Mouse (Mus musculus) T-helper 2 cell (primary cell): ENCODE measurements around the gene Eps8.
"Not testable (repeated sequence)": the region's sequence is repeated elsewhere in the genome, so short reads cannot be mapped to it uniquely, and the experiment has no call there.

Source experiments
- in situ Hi-C: fragments of 300-600 bp; cut with MboI, MseI; formaldehyde crosslinking; loops from one replicate; pipeline ENCODE4 v1.15.1; 2025; ENCODE audit warnings: high pct_unique_total_duplicates

Gene Eps8

GRCm38 (mm10) chr6:137487443-137487842 lies 167.2 kb downstream of the Eps8 start:
- in situ Hi-C loops, result loop anchor here (5.0 kb wide), 1 partner anchor 90 kb away; no protein-coding TSS in a partner anchor

- in situ Hi-C loops, result no loop called here
These were observed 171.8 kb downstream of the Eps8 start for GRCm38 (mm10) chr6:137482891-137483290.

- in situ Hi-C loops, result not testable (repeated sequence)
These were observed 179.0 kb downstream of the Eps8 start for GRCm38 (mm10) chr6:137475695-137476094.

- in situ Hi-C loops, result no loop called here
These were observed 181.2 kb downstream of the Eps8 start for GRCm38 (mm10) chr6:137473433-137473832.

- in situ Hi-C loops, result no loop called here
These were observed 182.5 kb downstream of the Eps8 start for GRCm38 (mm10) chr6:137472129-137472528.

- in situ Hi-C loops, result no loop called here
These were observed 183.6 kb downstream of the Eps8 start for GRCm38 (mm10) chr6:137470901-137471598.

- in situ Hi-C loops, result no loop called here
These were observed 185.1 kb downstream of the Eps8 start for GRCm38 (mm10) chr6:137469541-137469940.

GRCm38 (mm10) chr6:137467696-137468095 lies 187.0 kb downstream of the Eps8 start:
- in situ Hi-C loops, result no loop called here

- in situ Hi-C loops, result no loop called here
These were observed 188.4 kb downstream of the Eps8 start for GRCm38 (mm10) chr6:137466256-137466655.

- in situ Hi-C loops, result no loop called here
These were observed 189.4 kb downstream of the Eps8 start for GRCm38 (mm10) chr6:137465253-137465652.

GRCm38 (mm10) chr6:137463771-137464170 lies 190.9 kb downstream of the Eps8 start:
- in situ Hi-C loops, result loop anchor here (5.0 kb wide), 1 partner anchor 199 kb away; no protein-coding TSS in a partner anchor

GRCm38 (mm10) chr6:137458136-137458535 lies 196.5 kb downstream of the Eps8 start:
- in situ Hi-C loops, result no loop called here

- in situ Hi-C loops, result no loop called here
These were observed 197.5 kb downstream of the Eps8 start for GRCm38 (mm10) chr6:137457210-137457609.

GRCm38 (mm10) chr6:137456064-137456463 lies 198.6 kb downstream of the Eps8 start:
- in situ Hi-C loops, result no loop called here

GRCm38 (mm10) chr6:137455537-137456041 lies 199.1 kb downstream of the Eps8 start:
- in situ Hi-C loops, result no loop called here

- in situ Hi-C loops, result not testable (repeated sequence)
These were observed 208.6 kb downstream of the Eps8 start for GRCm38 (mm10) chr6:137446116-137446515.

- in situ Hi-C loops, result no loop called here
These were observed 211.6 kb downstream of the Eps8 start for GRCm38 (mm10) chr6:137443089-137443488.

GRCm38 (mm10) chr6:137440559-137441486 lies 213.9 kb downstream of the Eps8 start:
- in situ Hi-C loops, result no loop called here

GRCm38 (mm10) chr6:137437902-137438580 lies 216.6 kb downstream of the Eps8 start:
- in situ Hi-C loops, result no loop called here

GRCm38 (mm10) chr6:137437486-137437885 lies 217.2 kb downstream of the Eps8 start:
- in situ Hi-C loops, result no loop called here

GRCm38 (mm10) chr6:137433521-137434137 lies 221.0 kb downstream of the Eps8 start:
- in situ Hi-C loops, result no loop called here
